Mouse (Mus musculus) spleen, postnatal 10 days (tissue): ENCODE results near the gene 0610040J01Rik.

Experiments used
- DNase-seq, 2 experiments: peaks; one replicate each; pipeline ENCODE4 v3.0.0; 2021 to 2022; ENCODE audit warnings: low spot score in 2 of 2

Gene 0610040J01Rik

DNA sequence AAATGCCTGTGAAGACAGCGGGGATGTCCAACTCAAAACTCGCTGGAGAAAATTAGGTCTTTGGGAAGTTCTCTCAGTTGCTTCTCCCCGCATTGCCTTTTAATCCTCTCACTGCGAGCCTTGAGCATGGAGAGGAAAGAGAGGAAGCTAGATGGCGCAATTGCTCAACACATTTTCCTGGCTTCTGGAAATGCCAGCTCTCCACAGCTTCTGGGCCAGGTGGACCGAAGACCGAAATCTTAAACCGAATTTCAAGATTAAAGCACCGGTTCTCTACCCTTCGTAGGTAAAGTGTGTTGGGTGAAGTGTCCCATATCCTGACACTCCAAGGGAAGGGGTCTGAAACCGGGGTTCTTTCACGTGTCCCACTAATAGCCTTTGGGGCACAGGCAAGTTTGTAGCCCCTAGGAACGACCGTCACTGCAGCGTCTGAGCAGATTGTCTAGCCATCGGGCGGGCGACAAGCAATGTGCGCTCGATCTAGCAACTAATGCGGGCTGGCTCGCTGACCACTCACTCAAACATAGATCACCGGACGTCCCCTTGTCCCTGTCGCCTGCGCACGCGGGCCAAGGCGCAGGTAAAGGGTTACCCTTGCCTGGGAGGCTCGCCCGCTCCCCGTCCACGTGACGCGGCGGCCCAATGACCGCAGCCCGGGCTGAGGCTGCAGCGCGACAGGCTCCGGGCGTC, at the start of gene 0610040J01Rik:
0610040J01Rik (plus strand) TSS at position 545 of the 690 bp plus-strand sequence.
- peak; percentile 26 to 52 for DNase-seq

DNA sequence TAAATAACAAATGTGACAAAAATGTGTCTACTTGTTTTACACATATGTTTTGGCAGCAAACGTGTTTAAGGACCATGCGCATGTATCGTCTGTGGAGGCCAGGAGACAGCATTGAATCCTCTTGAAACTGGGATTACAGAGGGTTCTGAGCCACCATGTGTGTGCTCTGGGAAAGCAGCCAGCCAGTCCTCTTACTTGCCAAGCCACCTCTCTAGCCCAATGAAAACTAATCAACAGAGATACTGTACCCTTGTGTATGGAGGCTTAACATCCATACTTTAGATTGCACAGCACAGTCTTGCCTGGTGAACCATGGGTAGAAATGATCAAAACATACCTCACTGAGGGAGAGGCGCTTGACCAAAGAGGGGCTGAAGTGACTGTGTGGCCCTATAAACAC, 46.3 kb upstream of the 0610040J01Rik start:
- no peak for DNase-seq

DNA sequence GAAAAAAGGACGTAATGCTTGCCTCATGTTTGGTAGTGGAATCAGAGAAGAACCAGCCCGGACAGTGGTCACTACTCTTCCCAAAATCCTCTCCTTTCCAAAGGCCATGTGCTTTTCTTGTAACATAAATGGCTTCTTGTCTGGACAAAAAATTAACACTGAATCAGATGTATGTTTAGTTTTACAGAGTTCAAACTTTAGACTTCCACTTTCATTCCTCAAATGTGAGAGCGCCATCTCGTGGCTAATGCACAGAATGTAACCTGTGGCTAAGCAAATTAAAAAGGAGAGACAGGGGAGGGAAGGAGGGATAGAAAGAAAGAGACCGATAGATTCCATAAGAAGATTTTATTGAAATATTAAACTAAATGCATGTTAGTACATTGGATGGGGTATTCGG, 45.4 kb upstream of the 0610040J01Rik start:
- peak in 1 of 2 experiments; percentile 58 for DNase-seq

GRCm38 (mm10) chr5:63767464-63767863, 44.7 kb upstream of the 0610040J01Rik start:
- DNase-seq: no peak

DNA sequence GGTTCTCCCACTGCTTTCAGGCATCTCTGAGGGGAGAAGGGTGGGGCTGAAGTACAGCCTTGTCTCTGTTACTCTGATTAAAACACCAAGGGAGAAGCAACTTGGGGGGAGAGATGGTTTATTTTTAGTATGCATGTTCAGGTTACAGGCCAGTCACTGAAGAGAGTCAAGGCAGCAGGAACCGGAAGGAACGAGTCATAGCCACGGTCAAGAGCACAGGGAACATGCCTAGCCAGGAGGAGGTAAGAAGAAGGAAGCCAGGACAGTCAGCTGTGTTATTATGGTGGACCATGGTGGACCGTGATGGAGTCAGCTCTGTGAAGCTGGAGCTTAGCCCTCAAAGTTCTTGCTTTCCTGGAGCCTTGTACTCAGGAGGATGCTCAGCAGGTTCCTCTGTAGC, 43.9 kb upstream of the 0610040J01Rik start:
- no peak for DNase-seq

DNA sequence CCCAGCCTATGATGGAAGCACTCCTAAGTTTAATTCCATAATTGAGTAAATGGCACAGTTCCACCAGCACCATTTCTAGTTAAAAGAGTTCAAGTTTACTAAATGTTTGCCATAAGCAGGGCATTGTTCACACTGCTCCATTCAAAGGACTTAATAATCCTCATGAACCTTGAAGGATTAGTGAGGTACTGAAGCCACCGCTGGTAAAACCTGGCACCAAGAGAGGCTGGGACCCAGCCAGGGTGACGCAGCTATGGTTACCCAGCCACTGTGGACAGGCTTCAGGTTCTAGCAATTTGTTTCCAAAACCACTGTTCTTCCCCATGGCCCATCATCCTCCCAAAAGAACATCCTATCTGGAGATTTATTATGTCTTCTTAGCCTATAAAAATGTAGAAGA, 39.2 kb upstream of the 0610040J01Rik start:
- DNase-seq: no peak

GRCm38 (mm10) chr5:63773603-63774002, 38.6 kb upstream of the 0610040J01Rik start:
- DNase-seq: no peak

DNA sequence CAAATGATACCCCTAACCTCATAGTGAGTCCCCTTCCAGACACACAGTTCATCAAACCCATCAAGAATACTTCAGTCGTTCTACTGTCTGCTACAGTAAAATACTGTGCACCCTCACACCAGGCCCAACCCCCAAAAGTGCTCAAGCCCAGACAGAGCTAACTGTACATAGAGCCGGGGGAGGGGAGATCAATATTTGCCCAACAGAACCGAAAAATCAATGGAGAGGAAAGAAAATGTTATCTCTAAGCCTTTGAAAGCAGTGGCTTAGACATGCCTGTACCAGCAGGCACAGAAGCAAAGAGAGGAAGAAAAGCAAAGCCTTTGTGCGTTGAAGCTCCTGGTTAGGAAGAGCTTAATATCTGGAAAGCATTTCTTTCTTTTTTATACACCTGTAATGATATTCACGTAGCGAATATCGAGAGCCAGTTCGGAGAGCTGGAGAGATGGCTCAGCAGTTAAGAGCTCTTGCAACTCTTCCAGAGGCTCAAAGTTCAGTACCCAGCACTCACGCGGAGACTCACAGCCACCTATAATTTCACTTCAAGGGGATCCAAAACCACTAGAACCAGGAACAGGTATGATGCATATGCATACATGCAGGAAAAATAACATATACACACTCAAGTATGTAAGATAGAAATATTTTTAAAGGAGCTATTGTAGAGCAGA, 23.9 kb upstream of the 0610040J01Rik start:
- no peak for DNase-seq

DNA sequence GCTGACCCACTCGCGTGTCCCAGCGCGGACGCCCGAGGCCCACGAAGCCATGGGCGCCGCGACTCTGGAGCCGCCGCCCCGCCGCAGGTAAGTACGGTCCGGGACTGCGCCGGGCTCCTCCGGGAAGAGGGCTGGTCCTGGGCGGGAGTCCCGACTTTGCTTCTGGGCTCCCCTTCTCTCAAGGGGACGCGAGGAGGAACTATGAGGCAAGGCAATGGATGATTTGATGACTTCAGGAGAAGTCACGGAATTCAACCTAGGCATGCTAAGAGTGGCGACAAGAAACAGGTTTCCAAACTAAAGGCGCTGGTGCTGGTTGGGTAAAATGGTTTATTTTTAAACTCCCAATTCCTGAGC, 324 bp downstream of the 0610040J01Rik start:
- no peak for DNase-seq

- DNase-seq: no peak
These were observed 4.5 kb downstream of the 0610040J01Rik start for GRCm38 (mm10) chr5:63816643-63817042.

- no peak for DNase-seq
These were observed 5.1 kb downstream of the 0610040J01Rik start for GRCm38 (mm10) chr5:63817270-63817669.

GRCm38 (mm10) chr5:63818975-63819374, 6.8 kb downstream of the 0610040J01Rik start:
- no peak for DNase-seq

- no peak for DNase-seq
These were observed 7.4 kb downstream of the 0610040J01Rik start for GRCm38 (mm10) chr5:63819519-63819918.

DNA sequence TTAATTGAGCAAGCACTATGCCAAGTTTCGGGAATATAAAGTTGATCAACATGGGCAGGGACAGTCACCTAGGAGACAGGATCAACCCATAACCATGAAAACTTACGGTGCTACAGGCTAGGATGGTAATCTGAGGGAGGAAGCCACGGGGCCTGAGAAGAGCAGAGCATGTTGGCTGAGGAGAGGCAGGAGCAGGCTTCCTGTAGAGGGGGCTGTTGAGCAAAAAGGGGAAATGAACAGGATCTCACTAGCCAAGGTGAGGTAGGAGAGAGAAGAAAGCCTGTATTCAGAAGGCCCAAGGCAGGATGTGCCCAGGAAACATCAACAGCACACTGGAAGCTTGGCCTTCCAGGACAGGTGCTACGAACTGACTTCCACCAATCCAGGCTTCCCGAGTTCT, 9.0 kb downstream of the 0610040J01Rik start:
- DNase-seq: peak in 1 of 2 experiments; percentile 53

DNA sequence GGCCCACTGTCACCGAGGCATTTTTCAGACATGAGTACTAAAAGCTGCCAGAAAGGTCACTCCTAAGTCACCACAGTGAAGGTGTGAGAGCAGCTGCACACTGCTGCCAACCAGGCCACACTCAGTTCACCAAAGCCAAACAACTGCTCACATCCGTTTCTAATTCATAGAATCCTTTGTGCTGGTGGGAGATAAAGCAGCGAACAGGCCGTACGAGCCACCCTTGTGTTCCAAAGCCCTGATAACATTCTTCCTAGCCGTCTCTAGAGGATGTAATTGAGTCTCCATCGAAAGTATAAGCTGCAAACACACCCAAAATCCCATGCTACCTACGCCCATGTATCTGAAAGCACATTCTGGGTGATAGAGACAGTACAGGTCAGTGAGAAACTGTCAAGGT, 9.7 kb downstream of the 0610040J01Rik start:
- DNase-seq: no peak

DNA sequence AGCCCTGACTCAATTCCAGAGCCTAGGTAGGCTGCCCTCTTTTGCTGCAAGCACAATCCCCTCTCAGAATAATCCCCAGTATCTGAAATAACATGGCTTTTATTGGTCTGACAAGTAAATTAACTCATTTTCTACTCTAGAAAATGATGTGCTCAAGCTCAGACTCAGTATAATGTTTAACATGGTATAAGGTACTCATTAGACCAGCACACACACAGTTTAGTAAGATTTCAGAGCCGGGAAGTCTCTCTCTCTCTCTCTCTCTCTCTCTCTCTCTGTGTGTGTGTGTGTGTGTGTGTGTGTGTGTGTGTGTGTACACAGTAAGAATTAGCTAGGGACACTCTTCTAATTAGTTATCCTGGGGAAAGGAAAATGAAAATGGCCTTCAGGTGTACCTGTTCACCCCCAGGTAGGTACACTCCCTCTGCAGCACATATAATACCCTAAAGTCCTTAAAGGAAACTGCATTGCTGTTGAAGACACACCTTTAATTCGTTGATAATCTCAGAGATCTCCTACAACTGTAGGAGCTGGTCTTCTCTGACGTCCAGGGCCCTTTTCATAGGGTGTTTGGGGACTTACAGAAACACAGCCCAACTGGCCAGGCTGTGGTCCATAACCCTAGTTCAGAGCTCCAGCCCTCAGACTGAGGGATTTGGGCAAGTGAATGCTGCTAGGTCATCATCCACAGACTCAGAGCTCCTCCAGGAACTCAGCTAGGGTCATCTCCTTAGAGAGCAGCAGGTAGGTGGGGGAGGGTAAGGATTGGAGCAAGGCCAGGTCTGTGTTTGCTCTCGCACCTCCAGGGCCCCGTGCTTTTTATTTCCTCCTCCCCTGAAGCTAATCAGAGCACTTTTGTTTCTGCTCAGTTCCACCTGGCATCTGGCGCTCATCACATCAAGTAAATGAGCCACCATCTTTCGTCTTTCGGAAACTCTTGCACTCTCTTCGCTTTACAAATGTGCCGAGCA, 11.5 kb downstream of the 0610040J01Rik start:
- DNase-seq: no peak

- no peak for DNase-seq
These were observed 12.6 kb downstream of the 0610040J01Rik start for GRCm38 (mm10) chr5:63824599-63825350.

- DNase-seq: no peak
These were observed 13.7 kb downstream of the 0610040J01Rik start for GRCm38 (mm10) chr5:63825881-63826280.

DNA sequence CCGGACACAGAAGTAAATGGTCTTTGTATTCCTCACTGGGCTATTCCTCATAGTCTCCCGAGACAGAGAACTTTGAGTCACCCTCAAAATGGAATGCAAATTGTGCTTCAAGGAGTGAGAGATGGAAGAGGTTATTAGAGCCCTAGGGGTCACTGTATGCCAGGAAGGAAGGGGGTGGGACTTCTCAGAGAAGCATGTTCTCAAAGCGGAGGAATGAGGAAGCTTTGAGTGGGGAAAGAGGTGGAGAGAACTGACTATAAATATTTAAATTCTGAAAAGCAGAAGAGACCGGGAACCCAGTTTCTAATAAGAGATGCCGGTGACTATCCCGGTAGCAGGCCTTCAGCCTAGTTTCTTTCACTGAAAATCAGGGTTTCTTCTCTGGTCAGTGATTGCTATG, 14.8 kb downstream of the 0610040J01Rik start:
- no peak for DNase-seq

DNA sequence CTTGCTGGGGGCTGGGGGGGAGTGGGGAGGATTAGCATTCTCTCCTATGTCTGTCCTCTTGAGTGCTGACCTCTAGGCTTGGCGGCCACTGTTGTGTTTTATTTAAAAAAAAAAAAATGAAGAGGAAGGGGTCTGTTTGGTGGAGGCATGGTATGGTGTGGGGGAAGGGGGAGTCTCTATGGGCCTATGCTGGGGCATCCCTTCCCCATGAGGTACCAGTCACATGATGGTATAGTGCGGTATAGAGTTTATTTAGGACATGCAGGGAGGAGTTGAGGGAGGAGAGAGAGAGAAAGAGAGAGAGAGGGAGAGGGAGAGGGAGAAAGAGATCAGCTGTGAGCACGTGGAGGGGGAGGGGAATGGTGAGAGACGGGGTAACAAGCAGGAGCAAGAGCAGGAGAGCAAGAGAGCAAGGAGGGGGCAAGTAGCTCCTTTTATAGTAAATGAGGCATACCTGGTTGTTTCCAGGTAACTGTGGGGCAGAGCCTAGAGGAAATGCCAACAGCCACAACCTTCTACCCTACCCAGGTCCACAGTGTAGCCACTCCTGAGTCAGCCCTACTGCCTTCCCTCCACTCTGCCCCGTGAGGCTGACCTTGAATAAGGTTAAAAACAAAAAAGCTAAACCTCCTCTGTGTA, 15.4 kb downstream of the 0610040J01Rik start:
- no peak for DNase-seq
